Mouse (Mus musculus): ENCODE measurements around the gene Rnaseh2a. TPM values are rescaled to one million over a fixed set of nuclear protein-coding genes. Genes with fewer than 3 reads are reported as not detected.
A peak's percentile ranks its signal among the peaks of the same experiment; 100 is the strongest.

Gene Rnaseh2a
- total and polyA plus RNA-seq, 3 experiments: 71.6 to 115 (median 83.1) TPM

DNA sequence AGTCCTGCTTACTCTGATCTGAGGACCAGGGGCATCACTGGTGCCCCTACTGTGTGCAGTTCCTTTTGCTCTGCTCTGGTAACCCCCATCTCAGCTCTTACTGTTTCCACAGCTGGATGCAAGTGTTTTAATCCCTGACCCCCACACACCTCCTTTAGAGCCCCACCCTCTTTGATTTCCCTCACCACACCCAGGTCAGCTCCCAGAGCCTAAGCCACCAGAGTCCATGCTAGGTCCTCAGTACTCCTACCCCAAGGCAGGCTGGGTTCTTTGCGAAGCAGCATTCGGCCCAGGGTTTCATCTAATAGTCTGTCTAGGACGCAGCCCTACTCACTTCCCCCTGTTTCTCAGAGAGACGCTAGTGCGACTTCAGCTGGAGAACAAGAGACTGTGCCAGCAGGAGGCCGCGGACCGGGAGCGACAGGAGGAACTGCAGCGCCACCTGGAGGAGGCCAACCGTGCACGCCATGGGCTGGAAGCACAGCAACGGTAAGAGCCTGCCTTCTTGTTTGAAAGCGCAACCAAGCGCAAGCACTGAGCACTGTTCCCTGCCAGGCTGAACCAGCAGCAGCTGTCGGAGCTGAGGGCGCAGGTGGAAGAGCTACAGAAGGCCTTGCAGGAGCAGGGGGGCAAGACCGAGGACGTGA lies 28.2 kb upstream of the Rnaseh2a start (continued):
- TF ChIP-seq JUND (conservative IDR thresholded peaks at IDR 0.05; ENCODE audit: low read depth, low read length) (no peak), EP300 (IDR thresholded peaks at IDR 0.05; ENCODE audit: low read length) (no peak), MYC (IDR thresholded peaks at IDR 0.05; ENCODE audit: low read depth, low read length) (peak; percentile 67; the same call in 1 of the 2 replicates), ZNF384 (IDR thresholded peaks at IDR 0.05; ENCODE audit: low read depth, low read length) (no peak), SMC3 (IDR thresholded peaks at IDR 0.05; ENCODE audit: low read depth, low read length) (peak; percentile 91), ETS1 (conservative IDR thresholded peaks at IDR 0.05; ENCODE audit: low read depth, low read length) (no peak)

DNA sequence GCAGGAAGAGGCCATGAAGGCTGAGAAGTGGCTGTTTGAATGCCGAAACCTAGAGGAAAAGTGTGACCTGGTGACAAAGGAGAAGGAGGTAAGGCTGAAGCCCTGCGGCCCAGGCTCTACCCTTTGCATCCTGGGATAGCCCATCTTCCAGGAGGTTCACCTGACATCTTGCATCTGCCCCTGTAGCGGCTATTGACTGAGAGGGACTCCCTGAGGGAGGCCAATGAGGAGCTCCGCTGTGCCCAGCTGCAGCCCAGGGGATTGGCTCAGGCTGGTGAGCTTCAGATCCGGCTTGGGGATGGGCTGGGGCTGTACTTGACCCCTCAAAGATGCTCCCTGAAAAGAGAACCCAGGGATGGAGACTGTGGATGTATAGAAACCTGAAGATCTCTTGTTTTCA lies 27.4 kb upstream of the Rnaseh2a start:
- Histone ChIP-seq H3K4me3 (replicated peaks in 1 of 3; ENCODE audit: low read depth in 2 of 3, low read length in 2 of 3, poor library complexity in 1 of 3) (no peak overlapping the region), H3K4me2 (ENCODE audit: insufficient read depth, low read depth, poor library complexity, severe bottlenecking) (no peak overlapping the region), H3K79me2 (replicated peaks; ENCODE audit: control insufficient read depth, extremely low read depth, insufficient read depth, poor library complexity, severe bottlenecking) (no peaks in the 10 kb centered on the region), H3K9me3 (replicated peaks; ENCODE audit: low read length) (no peaks in the 10 kb centered on the region), H3K9ac (ENCODE audit: insufficient read depth, low read depth) (no peak overlapping the region), H3K27ac (ENCODE audit: insufficient read depth, low read depth) (no peak overlapping the region), H3K36me3 (replicated peaks in 1 of 2; ENCODE audit: control insufficient read depth in 1 of 2, insufficient read depth in 1 of 2, low read length in 1 of 2) (peaks cover 26 to 65% of the 10 kb centered on the region in 2 experiments), H3K4me1 (ENCODE audit: control insufficient read depth in 1 of 2, insufficient read depth in 2 of 2) (peaks cover 4 to 16% of the 10 kb centered on the region in 2 experiments), H3K27me3 (replicated peaks) (no peaks in the 10 kb centered on the region)
- dilution Hi-C loops (cut with MboI; ENCODE audit: extremely low pct_ligation_motif_present, extremely low pct_unique_long_range_greater_than_20kb, low sequenced_read_pairs) (no loop called here), in situ Hi-C loops (cut with MboI; ENCODE audit: low pct_ligation_motif_present, low pct_unique_long_range_greater_than_20kb, low sequenced_read_pairs) (no loop called here)
- no peak for DNase-seq (ENCODE audit: extremely low read depth)
- no peak for TF ChIP-seq BHLHE40 (IDR thresholded peaks at IDR 0.05; ENCODE audit: low read depth, low read length)
- TF ChIP-seq CTCF (conservative IDR thresholded peaks at IDR 0.05 in 1 of 2, IDR thresholded peaks at IDR 0.05 in 1 of 2; ENCODE audit: low read depth in 2 of 2, low read length in 2 of 2): no peak
- TF ChIP-seq JUND (conservative IDR thresholded peaks at IDR 0.05; ENCODE audit: low read depth, low read length): no peak
- TF ChIP-seq ZNF384 (IDR thresholded peaks at IDR 0.05; ENCODE audit: low read depth, low read length): no peak
- no peak for TF ChIP-seq PAX5 (IDR thresholded peaks at IDR 0.05; ENCODE audit: low read length)
- TF ChIP-seq NRF1 (IDR thresholded peaks at IDR 0.05; ENCODE audit: low read depth, low read length): no peak

DNA sequence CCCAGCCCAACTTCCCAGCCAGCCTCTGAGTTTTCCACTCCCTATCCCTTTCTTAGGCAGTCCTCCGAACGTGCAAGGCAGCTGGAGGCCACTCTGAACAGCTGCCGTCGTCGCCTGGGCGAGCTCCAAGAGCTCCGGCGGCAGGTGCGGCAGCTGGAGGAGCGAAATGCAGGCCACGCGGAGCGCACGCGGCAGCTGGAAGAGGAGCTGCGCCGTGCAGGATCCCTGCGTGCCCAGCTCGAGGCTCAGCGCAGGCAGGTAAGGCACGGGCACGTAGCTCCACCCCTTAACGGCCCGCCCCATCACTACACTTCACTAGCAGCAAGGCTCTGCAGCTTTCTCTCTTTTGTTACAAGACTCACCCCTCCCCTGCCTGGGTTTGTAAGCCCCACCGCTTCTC lies 26.1 kb upstream of the Rnaseh2a start:
- Histone ChIP-seq H3K4me2 (ENCODE audit: insufficient read depth, low read depth, poor library complexity, severe bottlenecking) (no peak overlapping the region), H3K4me1 (ENCODE audit: control insufficient read depth in 1 of 2, insufficient read depth in 2 of 2) (peaks cover 10 to 25% of the 10 kb centered on the region in 2 experiments), H3K9me3 (replicated peaks; ENCODE audit: low read length) (no peaks in the 10 kb centered on the region), H3K4me3 (replicated peaks in 1 of 3; ENCODE audit: low read depth in 2 of 3, low read length in 2 of 3, poor library complexity in 1 of 3) (no peak overlapping the region), H3K27me3 (replicated peaks) (no peaks in the 10 kb centered on the region), H3K9ac (ENCODE audit: insufficient read depth, low read depth) (no peak overlapping the region), H3K27ac (ENCODE audit: insufficient read depth, low read depth) (no peak overlapping the region), H3K36me3 (replicated peaks in 1 of 2; ENCODE audit: control insufficient read depth in 1 of 2, insufficient read depth in 1 of 2, low read length in 1 of 2) (peaks cover 22 to 58% of the 10 kb centered on the region in 2 experiments), H3K79me2 (replicated peaks; ENCODE audit: control insufficient read depth, extremely low read depth, insufficient read depth, poor library complexity, severe bottlenecking) (no peaks in the 10 kb centered on the region)
- in situ Hi-C loops (cut with MboI; ENCODE audit: low pct_ligation_motif_present, low pct_unique_long_range_greater_than_20kb, low sequenced_read_pairs): no loop called here
- TF ChIP-seq USF1 (IDR thresholded peaks at IDR 0.05; ENCODE audit: low read depth, low read length) (no peak), E2F4 (IDR thresholded peaks at IDR 0.05; ENCODE audit: insufficient replicate concordance, low read depth, low read length) (no peak), HCFC1 (IDR thresholded peaks at IDR 0.05; ENCODE audit: low read depth, low read length) (no peak), USF2 (conservative IDR thresholded peaks at IDR 0.05; ENCODE audit: low read depth, low read length) (no peak), JUN (IDR thresholded peaks at IDR 0.05; ENCODE audit: insufficient read depth, low read depth, low read length) (no peak), MAZ (IDR thresholded peaks at IDR 0.05; ENCODE audit: low read depth, low read length) (no peak), KAT2A (IDR thresholded peaks at IDR 0.05; ENCODE audit: insufficient replicate concordance, low read length) (no peak)
- DNase-seq (ENCODE audit: extremely low read depth): no peak
- dilution Hi-C loops (cut with MboI; ENCODE audit: extremely low pct_ligation_motif_present, extremely low pct_unique_long_range_greater_than_20kb, low sequenced_read_pairs): no loop called here

Data from CH12.LX (cell line).